Mouse (Mus musculus): ENCODE measurements around the gene 4930505A04Rik.
"Not testable (repeated sequence)": the region's sequence is repeated elsewhere in the genome, so short reads cannot be mapped to it uniquely, and the experiment has no call there.

Gene 4930505A04Rik

DNA sequence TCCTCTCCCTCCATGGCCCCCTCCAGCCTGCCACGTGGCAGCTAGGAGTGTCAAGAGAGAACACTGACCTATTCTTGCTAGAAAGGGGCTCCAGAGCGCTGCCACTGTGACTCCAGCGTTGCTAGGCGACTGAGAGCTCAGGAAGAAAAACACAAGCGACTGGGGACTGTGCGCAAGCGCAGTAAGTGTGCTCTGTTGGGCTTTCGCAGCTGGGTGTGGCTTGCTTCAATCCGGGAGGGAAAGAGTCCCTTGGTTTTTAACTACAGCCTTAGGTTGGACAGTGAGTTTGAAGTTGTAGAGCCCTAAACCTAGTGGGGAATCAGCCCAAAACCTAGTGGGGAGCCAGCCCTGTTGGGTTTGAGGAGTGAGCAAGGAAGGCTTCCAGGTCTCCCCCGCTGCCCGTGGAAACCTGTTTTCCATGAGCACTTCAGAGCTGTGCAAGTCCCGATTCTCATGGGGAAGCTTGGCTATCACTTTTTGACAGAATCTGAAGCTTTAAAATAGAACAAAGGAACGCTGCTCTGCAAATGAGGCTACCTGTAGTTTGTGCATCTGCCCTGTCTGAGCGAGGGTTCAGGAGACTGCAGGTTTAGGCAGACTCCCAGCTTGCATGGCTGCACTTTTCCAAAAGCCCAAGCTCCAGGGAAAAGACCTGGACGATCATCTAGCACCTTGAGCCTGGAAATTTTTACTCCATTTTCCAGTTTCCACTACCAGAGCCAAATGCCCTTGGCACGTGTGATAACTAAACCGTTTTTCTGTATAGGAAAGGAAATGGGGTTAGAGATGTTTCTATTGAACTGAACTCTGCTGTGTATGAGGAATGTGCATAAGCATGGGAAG is at the start of gene 4930505A04Rik:
4930505A04Rik (minus strand) TSS at position 77 of the 843 bp plus-strand sequence.
- peak; percentile 87 for DNase-seq (ENCODE audit: low spot score)

DNA sequence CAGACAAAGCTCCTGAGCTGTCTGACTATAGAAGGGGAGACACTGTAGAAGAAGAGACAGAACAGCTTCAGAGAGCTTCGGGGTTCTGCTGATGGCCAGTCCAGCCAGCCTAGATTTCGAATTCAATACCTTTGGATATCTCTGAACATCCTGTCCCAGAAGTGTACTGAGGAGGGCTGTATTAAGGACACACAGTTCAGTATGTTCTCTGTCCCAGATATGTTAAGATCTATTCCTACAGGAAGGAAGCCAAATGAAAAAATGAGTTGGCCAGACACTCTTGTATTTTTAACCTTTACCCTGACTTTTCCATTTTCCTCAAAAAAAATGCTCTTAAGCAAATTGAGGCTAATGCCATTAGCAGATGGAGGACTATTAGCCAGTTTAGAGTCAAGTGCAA is 45.5 kb upstream of the 4930505A04Rik start:
- no peak for DNase-seq (ENCODE audit: low spot score)

DNA sequence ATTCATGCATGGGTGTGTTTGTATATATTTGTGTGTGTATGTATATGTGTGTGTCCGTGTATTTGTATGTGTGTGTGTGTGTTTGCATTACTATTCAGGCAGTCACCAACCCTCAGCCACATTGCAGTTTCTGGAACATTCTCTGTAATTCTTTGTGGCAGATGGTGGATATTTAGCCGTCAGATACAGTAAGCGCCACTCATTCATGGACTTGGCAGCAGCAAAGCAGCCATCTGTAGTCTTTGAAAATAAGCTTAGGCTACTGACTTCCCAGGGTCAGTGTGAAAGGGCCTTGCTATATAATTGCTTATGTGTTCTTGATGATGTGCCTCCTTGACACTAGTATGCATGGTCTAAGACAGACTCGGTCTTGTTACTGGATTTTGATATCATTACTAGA is 36.6 kb upstream of the 4930505A04Rik start:
- no peak for DNase-seq (ENCODE audit: low spot score)

DNA sequence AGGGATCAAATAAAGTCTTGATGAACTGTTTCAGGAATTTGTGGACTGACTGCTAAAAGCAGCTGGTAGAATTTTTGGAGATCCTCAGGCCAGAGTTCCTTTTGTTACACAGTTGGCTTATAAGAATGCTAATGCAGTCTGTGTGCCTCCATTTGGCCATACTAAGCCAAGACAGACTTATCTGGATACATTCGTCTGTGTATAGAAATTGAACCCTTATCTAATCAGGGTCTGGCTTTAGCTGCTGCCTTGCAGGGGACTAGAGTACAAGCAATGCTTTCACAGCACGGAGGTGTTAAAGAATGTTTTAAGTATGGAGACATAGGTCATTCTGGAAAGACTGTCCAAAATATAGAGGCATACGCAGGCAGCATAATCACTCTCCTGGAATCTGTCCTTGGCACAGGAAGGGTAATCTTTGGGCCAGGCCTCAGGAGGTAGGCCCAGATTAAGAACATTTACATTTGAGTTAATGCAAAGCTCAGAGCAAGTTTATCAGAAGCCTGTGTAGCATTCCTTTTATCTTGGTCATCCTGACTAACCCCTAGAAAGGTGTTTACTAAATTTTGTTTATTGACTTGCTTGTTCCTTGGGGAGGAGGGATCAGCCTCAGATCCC is 27.2 kb upstream of the 4930505A04Rik start:
- no peak for DNase-seq (ENCODE audit: low spot score)

DNA sequence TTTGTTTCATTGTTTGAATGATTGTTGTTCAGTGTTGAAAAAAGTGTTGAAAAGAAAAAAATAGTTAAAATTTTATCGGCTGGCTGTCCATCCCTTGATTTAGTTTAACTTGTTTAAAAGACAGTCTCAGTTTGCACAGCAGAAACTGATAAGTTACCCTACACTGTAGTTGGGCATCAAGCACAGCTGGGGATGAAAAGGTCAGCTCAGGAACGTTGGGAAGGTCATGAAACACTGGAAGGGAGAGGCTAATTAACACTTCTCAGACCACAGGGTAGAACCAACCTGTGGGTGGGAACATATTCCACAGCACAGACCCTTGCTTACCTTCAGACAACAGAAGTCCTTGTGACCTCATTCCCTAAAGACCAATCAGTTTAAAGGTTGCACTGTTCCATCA is 25.5 kb upstream of the 4930505A04Rik start:
- DNase-seq (ENCODE audit: low spot score): no peak

DNA sequence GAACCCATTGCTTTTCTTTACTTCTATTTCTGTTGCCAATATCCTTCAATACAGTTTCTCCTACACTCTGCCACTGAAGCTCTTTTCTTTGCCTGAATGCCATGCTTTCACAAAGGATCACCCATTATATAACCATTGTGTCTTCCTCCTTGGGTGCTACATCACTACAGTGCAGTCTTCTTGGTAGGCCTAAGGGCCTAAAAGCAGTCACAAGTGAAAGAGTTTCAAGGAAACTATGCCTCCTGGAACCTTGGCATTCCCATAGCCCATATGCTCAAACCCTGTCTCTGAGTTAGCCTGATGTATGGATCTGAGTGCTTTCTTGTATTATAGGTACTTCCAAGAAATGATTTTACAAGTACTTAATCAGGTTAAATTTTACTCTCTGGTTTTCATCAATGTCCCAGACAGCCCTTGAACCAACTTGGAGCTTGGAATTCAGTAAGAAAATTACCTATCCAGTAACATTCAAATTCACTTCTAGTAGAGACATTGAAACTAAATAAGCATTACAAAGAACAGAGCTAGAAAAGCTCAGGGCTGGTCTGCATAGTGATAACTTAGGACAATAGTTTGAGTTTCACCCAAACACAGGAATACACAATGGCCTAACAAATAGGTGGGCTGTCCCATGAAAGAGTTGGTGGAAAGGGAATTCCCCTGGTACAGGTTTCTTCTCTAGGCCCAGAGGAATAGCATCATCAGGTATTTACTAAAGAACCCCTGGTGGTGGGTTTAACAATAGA is 20.1 kb upstream of the 4930505A04Rik start:
- DNase-seq (ENCODE audit: low spot score): no peak

DNA sequence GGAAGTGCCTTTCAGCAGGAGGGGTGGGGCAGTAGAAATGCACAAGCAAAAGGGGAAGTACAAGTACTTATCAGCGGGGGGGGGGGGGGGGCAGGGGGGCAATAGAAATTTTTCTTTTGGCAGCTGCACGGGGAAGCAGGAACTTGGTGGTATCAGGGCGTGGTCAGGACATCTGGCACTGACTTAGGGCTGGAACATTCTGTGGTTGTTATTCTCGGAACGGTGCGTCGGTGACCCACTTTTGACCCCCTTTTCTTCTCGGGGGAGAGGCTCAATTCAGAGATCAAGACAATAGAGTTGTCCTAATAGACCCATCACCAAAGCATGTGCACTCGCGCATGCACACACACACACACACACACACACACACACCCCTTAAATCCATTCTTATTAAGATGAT is 16.6 kb upstream of the 4930505A04Rik start:
- DNase-seq (ENCODE audit: low spot score): no peak

DNA sequence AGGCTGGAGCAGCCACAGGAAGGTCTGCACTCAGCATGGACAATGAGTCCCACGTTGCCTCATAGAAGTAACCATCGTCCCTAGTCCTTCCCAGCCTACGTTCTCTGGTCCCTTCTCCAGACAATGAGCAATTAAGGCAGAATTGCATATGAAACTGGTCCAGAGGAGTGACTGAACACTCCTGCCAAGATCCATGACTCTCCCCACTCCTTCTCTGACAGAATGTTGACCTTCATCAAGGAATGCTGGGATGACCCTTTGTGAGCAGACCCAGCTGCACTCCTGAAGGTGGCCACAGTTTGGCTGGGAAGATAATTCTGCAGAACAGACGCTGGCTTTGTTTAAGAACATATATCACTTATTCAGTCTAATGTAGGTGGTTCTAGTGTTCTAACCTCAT is 11.7 kb upstream of the 4930505A04Rik start:
- DNase-seq (ENCODE audit: low spot score): no peak

DNA sequence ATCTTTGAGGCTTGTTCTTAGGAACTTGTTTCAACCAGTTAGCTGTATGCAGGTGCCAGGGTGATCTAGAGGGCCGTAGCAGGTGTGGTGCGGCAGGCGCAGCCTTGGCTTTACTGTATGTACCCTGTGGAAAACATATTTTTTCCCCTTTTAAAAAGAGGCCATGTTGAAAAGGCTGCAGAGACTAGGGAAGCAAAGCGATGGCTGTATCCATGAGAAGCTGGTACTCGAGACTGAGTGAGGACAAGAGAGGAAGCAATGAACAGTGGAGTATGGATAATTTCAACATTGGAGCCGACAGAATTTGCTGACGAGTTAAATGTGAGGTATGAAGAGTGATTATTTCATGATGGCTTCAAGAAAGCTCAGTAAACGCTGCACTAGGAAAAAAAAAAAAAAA is 440 bp downstream of the 4930505A04Rik start:
- DNase-seq (ENCODE audit: low spot score): no peak

DNA sequence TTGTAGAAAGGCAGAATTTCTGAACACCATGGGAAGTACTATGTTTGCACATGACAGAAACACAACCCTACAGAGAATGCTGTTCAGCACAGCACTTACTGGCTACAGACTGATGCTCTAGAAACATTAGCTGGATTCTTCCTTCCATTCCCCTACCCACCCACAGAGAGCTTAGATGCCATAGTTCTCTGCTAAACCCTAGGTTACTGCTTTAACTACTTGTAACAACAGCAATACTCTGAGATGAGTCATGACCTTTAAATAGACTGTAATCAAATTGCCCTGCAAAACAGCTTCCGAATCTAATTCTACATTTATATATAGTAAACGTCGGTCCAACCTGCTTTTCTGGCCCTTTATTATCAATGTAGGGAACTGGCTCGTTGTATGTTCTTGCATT is 17.3 kb downstream of the 4930505A04Rik start:
- no peak for DNase-seq (ENCODE audit: low spot score)

DNA sequence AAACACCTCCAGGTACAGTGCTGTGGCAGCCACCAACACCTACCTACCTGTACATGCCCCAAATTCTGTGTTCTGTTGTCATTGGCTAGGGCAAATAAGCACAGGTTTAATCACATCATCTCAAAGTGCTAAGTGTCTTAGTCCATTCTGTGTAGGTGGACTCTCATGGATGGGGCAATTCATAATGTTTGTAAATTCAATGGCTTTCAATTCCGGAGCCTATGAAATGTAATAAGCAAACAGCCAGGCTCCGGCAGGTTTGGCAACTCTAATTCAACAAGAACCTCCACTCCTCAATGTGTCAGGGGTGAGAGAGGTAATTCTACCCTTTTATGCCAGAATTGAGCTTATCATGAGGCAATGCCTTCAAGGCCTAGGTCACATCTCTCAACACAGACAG is 23.5 kb downstream of the 4930505A04Rik start:
- no peak for DNase-seq (ENCODE audit: low spot score)

DNA sequence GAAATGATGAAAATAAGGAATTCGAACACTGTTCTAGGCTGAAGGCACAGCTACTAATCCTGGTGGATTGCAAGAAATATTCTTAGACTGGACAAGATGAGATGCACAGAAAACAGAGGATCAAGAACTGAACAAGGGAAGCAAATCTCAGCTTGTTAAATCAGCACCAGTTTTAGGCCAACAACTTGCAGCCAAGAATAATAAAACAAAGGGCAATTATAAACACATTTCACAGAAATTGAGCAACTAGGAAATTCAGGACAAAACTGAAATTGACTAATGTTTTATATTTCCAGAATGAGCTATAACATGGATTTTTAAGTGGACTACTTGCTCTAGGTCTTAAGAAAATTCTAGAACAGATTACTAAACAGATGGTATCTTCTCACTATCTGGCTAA is 24.1 kb downstream of the 4930505A04Rik start:
- DNase-seq (ENCODE audit: low spot score): no peak

DNA sequence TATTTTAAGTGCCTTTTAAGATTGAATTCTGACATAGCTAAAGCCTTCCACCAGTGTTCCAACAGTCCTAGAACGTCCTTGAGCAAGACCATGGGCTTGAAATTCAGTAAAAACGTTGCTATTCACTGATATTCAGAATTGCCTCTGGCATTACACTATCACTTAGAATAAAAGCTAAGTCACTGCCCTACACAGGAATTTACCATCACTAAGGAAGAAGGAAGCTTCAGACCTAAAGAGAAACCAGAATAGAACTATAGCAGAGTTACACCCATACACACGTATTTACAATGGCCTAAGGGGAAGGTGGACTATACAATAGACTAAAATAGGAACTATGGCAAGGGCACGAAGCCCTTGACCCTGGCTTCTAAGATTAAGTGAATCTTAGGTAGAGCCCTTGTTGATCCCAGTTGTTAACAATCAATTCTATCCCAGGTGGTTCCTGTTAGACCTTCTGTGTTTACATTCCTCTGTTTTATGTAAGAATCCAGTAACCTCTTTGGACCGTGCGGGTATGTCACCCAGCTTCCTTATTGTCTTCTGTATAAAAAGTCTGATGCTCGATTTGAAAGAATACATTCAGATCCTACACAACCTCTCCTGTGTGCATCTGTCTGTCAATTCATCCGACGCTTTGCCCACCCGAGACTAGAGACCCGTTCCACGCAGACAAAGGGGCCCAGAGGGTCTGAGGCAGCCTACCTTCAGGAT is 27.3 kb downstream of the 4930505A04Rik start:
- DNase-seq (ENCODE audit: low spot score): not testable (repeated sequence)

DNA sequence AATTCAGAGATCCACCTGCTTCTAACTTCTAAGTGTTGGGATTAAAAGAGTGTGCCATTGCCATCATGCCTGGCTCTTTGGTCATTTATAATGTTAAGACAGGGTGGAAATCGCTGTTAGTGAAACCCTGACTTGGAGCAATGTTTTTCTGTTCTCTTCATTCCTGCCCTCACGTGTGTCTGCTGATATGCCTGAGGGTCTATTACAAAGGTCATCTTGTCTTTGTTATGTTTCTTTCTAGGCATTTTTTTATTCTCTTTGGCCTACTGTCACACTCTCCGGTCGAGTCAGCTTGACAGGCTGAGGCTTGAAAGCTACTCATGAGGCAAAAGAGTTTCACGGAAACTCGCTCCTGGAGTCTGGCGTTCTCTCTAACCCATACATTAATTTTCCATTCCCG is 27.9 kb downstream of the 4930505A04Rik start:
- DNase-seq (ENCODE audit: low spot score): no peak

DNA sequence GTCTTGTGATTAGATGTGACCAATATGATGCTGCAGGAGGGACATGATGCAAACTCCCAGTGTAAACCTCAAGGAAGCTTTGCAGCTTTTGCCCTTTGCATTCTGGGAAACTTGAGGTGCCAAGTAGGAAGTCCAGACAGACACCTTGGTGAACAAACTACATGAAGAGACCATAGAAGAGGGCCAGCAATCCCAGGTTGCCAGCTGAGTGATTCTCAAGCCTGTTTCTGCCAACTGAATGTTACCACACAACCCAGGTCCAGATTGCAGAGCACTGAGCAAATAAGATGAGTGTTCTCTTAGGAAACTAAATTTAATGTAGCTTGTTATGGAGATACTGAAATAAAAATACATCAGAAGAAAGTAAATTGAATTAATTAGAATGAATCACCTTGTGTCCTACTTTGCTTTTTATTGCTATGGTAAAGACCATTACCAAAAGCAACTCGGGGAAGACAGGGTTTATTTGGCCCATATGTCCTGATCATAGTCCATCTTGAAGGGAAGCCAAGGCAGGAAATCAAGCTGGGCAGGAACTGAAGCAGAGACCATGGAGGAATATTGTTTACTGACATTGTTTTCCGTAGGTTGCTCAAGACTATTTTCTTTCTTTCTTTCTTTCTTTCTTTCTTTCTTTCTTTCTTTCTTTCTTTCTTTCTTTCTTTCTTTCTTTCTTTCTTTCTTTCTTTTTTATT is 38.2 kb downstream of the 4930505A04Rik start:
- no peak for DNase-seq (ENCODE audit: low spot score)

DNA sequence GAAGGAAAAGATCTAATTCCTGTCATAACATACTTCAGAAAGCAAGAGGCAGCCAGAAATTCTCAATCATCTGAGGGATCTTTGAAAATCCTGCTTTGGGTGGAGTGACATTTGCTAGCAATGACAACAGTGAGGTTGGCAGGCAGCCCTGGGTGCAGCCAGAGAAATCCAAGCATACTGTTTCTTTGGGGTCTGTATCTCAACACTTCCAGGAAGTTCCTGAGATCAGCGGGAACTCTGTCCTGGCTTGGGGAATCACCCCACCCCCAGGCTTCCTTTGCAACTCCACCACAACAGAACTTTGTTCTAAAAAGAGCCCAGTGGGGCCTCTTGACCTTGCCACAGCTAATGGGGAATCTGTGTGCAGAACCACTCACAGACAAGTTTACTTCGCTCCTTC is 66.0 kb downstream of the 4930505A04Rik start:
- DNase-seq (ENCODE audit: low spot score): no peak

DNA sequence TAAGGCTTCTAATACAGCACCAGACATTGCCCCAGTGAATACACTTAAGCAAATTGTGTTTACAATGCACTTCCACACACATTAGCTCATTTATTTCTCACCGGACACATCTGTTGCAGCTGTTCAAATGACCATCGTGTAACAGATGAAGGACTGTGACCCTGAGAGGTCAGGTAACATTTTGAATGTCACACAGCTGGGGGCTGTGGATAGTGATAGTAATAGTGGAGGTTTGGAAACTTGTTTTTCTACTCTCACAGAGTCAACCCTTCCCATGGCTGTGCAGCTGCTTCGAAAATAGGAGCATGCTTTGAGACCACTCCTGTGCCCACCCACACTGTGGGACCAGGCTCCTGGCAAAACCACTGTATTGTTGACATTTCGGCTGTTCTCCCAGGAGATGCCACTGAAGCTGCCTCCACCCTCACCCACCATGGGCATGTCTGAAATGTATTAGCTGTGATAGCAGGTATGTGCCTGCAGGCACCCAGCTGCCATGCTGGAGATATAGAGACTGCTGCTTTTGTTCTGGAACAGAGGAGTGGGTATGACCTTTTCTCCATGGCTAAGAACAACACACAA is 66.9 kb downstream of the 4930505A04Rik start:
- no peak for DNase-seq (ENCODE audit: low spot score)

DNA sequence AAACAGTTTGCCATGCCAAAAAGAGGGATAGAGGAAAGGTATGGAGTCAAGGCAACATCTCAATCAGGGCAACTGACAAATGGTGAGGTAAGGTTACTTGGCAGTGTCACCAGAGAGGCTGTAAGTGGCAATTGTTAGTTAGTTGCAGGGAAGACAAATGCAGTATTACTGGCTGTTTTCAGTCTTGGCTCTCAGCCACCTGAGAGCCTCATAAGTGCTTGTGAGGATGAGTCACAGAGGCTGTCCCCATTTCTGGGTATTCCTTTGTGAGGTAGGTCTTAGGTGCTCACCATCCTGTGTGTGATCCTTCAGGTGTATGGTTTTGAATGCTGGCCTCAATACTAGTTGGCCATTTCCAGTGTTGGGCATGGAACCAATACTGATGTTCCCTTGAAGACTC is 77.3 kb downstream of the 4930505A04Rik start:
- DNase-seq (ENCODE audit: low spot score): no peak

DNA sequence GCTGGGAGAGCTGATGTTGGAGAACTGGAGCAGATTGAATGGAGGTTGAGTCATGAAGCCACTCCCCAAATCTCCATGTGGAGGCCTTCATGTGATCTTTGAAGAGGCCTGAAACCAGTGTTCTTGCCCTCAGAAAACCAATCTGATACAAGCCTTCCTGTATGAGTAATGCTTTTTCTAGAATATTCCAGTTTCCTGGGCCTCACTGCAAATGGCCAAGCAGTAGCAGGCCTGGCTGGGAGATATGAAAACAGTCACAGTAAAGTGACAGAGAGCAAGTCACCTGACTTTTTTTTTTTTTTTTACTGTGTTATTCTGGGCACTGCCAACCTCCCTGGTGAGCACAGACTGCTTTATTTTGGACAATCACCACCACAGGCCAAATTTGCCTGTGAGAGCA is 88.6 kb downstream of the 4930505A04Rik start:
- DNase-seq (ENCODE audit: low spot score): no peak
